Mouse (Mus musculus) CH12.LX (cell line): ENCODE measurements around the gene Tspan14. TPM values are rescaled to one million over a fixed set of nuclear protein-coding genes. Genes with fewer than 3 reads are reported as not detected.
A peak's percentile ranks its signal among the peaks of the same experiment; 100 is the strongest.

ENCODE experiments used
- DNase-seq: peaks from one replicate; pipeline ENCODE4 v3.0.0-alpha.2; 2013; ENCODE audit errors: extremely low read depth
- H3K27ac ChIP-seq: 2 replicates; pipeline ENCODE4 v1.5.1; 2012; ENCODE audit warnings: low read depth, mild to moderate bottlenecking, control low read depth, moderate library complexity; ENCODE audit not compliant: insufficient read depth
- H3K27me3 ChIP-seq: replicated peaks from 2 replicates; pipeline ENCODE3; 2012; ENCODE audit warnings: inconsistent platforms
- H3K36me3 ChIP-seq, 2 experiments: replicated peaks in 1 of 2; 2 replicates each; pipeline versions ENCODE3 to v1.6.1; 2012; ENCODE audit warnings: inconsistent platforms in 1 of 2, low read length in 1 of 2, mild to moderate bottlenecking in 1 of 2, mixed read lengths in 1 of 2, moderate library complexity in 1 of 2; ENCODE audit not compliant: control insufficient read depth in 1 of 2, insufficient read depth in 1 of 2
- H3K4me1 ChIP-seq, 2 experiments: 2 replicates each; pipeline ENCODE4 v1.6.1; 2012; ENCODE audit warnings: inconsistent platforms in 1 of 2, moderate library complexity in 1 of 2; ENCODE audit not compliant: insufficient read depth in 2 of 2, control insufficient read depth in 1 of 2
- H3K4me2 ChIP-seq: 2 replicates; pipeline ENCODE4 v1.6.1; 2012; ENCODE audit warnings: low read depth, mild to moderate bottlenecking, control low read depth; ENCODE audit not compliant: poor library complexity, insufficient read depth, severe bottlenecking
- H3K4me3 ChIP-seq, 3 experiments: fragments of 150-350 bp in 1 of 3; sonication (generic) in 1 of 3; replicated peaks in 1 of 3; 2 replicates each; pipeline versions ENCODE3 to v1.5.1; 2011 to 2012; ENCODE audit warnings: low read depth in 2 of 3, low read length in 2 of 3, mild to moderate bottlenecking in 2 of 3, moderate library complexity in 2 of 3, control low read depth in 1 of 3, improper control_type of control experiment in 1 of 3, inconsistent platforms in 1 of 3, mixed read lengths in 1 of 3; ENCODE audit not compliant: poor library complexity in 1 of 3
- H3K79me2 ChIP-seq: replicated peaks from 2 replicates; pipeline ENCODE4 v1.6.1; 2012; ENCODE audit warnings: mild to moderate bottlenecking, moderate library complexity; ENCODE audit not compliant: control insufficient read depth, poor library complexity, insufficient read depth, severe bottlenecking; ENCODE audit errors: extremely low read depth
- H3K9ac ChIP-seq: 2 replicates; pipeline ENCODE4 v1.6.1; 2012; ENCODE audit warnings: low read depth, mild to moderate bottlenecking, control low read depth, moderate library complexity; ENCODE audit not compliant: insufficient read depth
- H3K9me3 ChIP-seq: replicated peaks from 2 replicates; pipeline ENCODE3; 2012; ENCODE audit warnings: low read length, inconsistent platforms, mixed read lengths
- BHLHE40 ChIP-seq: IDR thresholded peaks from 2 replicates; pipeline ENCODE4 v1.6.1; 2011; ENCODE audit warnings: mild to moderate bottlenecking, low read depth, low read length, improper control_type of control experiment
- CHD2 ChIP-seq: IDR thresholded peaks from 2 replicates; pipeline ENCODE4 v1.6.1; 2011; ENCODE audit warnings: low read length, improper control_type of control experiment
- CTCF ChIP-seq, 2 experiments: IDR thresholded peaks in 1 of 2; conservative IDR thresholded peaks in 1 of 2; 2 replicates each; pipeline ENCODE4 v1.5.1; 2011 to 2012; ENCODE audit warnings: low read depth in 2 of 2, low read length in 2 of 2, improper control_type of control experiment in 1 of 2, inconsistent platforms in 1 of 2, mild to moderate bottlenecking in 1 of 2, moderate library complexity in 1 of 2
- E2F4 ChIP-seq: IDR thresholded peaks from 2 replicates; pipeline ENCODE4 v1.6.1; 2011; ENCODE audit warnings: low read depth, low read length, improper control_type of control experiment; ENCODE audit not compliant: insufficient replicate concordance
- EP300 ChIP-seq: IDR thresholded peaks from 2 replicates; pipeline ENCODE4 v1.6.1; 2011; ENCODE audit warnings: low read length, improper control_type of control experiment
- ETS1 ChIP-seq: conservative IDR thresholded peaks from 2 replicates; pipeline ENCODE4 v1.6.1; 2012; ENCODE audit warnings: low read depth, mild to moderate bottlenecking, inconsistent platforms, low read length, improper control_type of control experiment, moderate library complexity
- IRF4 ChIP-seq: IDR thresholded peaks from 2 replicates; pipeline ENCODE4 v1.6.1; 2014; ENCODE audit warnings: low read depth, mild to moderate bottlenecking, inconsistent platforms, low read length, improper control_type of control experiment
- JUN ChIP-seq: IDR thresholded peaks from 2 replicates; pipeline ENCODE4 v1.6.1; 2011; ENCODE audit warnings: low read depth, mild to moderate bottlenecking, low read length, improper control_type of control experiment, moderate library complexity; ENCODE audit not compliant: insufficient read depth
- KAT2A ChIP-seq: IDR thresholded peaks from 2 replicates; pipeline ENCODE4 v1.6.1; 2012; ENCODE audit warnings: low read length, improper control_type of control experiment, inconsistent platforms; ENCODE audit not compliant: insufficient replicate concordance
- MAFK ChIP-seq: IDR thresholded peaks from 2 replicates; pipeline ENCODE4 v1.6.1; 2011; ENCODE audit warnings: low read length, improper control_type of control experiment; ENCODE audit not compliant: insufficient replicate concordance
- MAX ChIP-seq: IDR thresholded peaks from 2 replicates; pipeline ENCODE4 v1.6.1; 2011; ENCODE audit warnings: low read length, improper control_type of control experiment
- MAZ ChIP-seq: IDR thresholded peaks from 2 replicates; pipeline ENCODE4 v1.6.1; 2012; ENCODE audit warnings: low read depth, mild to moderate bottlenecking, inconsistent platforms, low read length, improper control_type of control experiment, moderate library complexity
- MEF2A ChIP-seq: IDR thresholded peaks from 2 replicates; pipeline ENCODE4 v1.6.1; 2014; ENCODE audit warnings: low read depth, mild to moderate bottlenecking, inconsistent platforms, low read length, improper control_type of control experiment, borderline replicate concordance
- MYC ChIP-seq: IDR thresholded peaks from 2 replicates; pipeline ENCODE4 v1.6.1; 2011; ENCODE audit warnings: low read depth, mild to moderate bottlenecking, improper control_type of control experiment, low read length
- NELFE ChIP-seq: IDR thresholded peaks from 2 replicates; pipeline ENCODE4 v1.6.1; 2011; ENCODE audit warnings: low read depth, low read length, improper control_type of control experiment
- NRF1 ChIP-seq: IDR thresholded peaks from 2 replicates; pipeline ENCODE4 v1.6.1; 2014; ENCODE audit warnings: low read depth, mild to moderate bottlenecking, inconsistent platforms, low read length, improper control_type of control experiment, moderate library complexity
- PAX5 ChIP-seq: IDR thresholded peaks from 2 replicates; pipeline ENCODE4 v1.6.1; 2012; ENCODE audit warnings: low read length, inconsistent platforms, mixed read lengths
- POLR2A ChIP-seq: IDR thresholded peaks from 2 replicates; pipeline ENCODE4 v1.6.1; 2011; ENCODE audit warnings: low read depth, mild to moderate bottlenecking, improper control_type of control experiment, low read length
- RCOR1 ChIP-seq: conservative IDR thresholded peaks from 2 replicates; pipeline ENCODE4 v1.6.1; 2012; ENCODE audit warnings: low read depth, mild to moderate bottlenecking, inconsistent platforms, low read length, improper control_type of control experiment
- SIN3A ChIP-seq: IDR thresholded peaks from 2 replicates; pipeline ENCODE4 v1.6.1; 2012; ENCODE audit warnings: low read length, improper control_type of control experiment, inconsistent platforms
- TCF12 ChIP-seq: IDR thresholded peaks from 2 replicates; pipeline ENCODE4 v1.6.1; 2014; ENCODE audit warnings: low read depth, mild to moderate bottlenecking, inconsistent platforms, low read length, improper control_type of control experiment
- USF2 ChIP-seq: conservative IDR thresholded peaks from 2 replicates; pipeline ENCODE4 v1.6.1; 2011; ENCODE audit warnings: low read depth, low read length, improper control_type of control experiment
- ZC3H11A ChIP-seq: IDR thresholded peaks from 2 replicates; pipeline ENCODE4 v1.6.1; 2012; ENCODE audit warnings: low read depth, mild to moderate bottlenecking, inconsistent platforms, low read length, improper control_type of control experiment
- ZMIZ1 ChIP-seq: IDR thresholded peaks from 2 replicates; pipeline ENCODE4 v1.6.1; 2012; ENCODE audit warnings: low read depth, mild to moderate bottlenecking, inconsistent platforms, low read length, improper control_type of control experiment
- dilution Hi-C: fragments of 300-500 bp; cut with MboI; formaldehyde crosslinking; loops from 2 replicates; pipeline ENCODE4 v1.14.3; 2020; ENCODE audit warnings: low sequenced_read_pairs; ENCODE audit not compliant: extremely low pct_unique_long_range_greater_than_20kb, extremely low pct_ligation_motif_present
- in situ Hi-C: fragments of 300-500 bp; cut with MboI; formaldehyde crosslinking; loops from 3 replicates; pipeline ENCODE4 v1.14.3; 2019; ENCODE audit warnings: low sequenced_read_pairs, low pct_ligation_motif_present, low pct_unique_long_range_greater_than_20kb, mixed read lengths
- polyA plus RNA-seq: library from polyadenylated mRNA; unstranded; fragments of >175 nt; gene quantifications from 2 replicates; pipeline ENCODE4 v1.2.1, GENCODE M21; 2012; ENCODE audit warnings: low read depth; ENCODE audit not compliant: insufficient read length
- total RNA-seq, 2 experiments: library from RNA; depleted of rRNA; stranded (reverse); fragments of 300-350 nt in 1 of 2; fragments of >200 nt in 1 of 2; gene quantifications; 2 replicates each; pipeline ENCODE4 v1.2.3; 2012 to 2014

Gene Tspan14
- total and polyA plus RNA-seq, 3 experiments: 11.6 to 19.1 (median 14.9) TPM

DNA sequence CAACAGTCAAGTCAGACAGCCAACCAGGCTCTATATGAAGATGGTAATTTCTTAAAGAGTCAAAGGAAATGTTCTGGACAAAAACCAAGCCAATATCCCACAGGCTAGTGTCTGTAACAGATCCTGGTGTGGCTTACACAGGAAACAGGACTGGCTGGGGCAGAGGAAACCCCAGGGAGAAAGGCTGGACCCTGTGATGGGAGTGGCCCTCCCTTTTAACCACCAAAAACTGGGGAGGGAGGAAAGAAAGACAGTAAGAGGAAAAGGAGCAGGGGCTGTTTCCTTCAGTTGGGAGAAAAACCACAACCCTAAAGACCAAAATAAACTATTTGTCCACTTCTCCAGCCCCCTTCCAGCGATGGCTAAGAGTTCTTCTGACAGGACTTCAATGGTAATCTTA is 11.5 kb downstream of the Tspan14 start:
- H3K4me2 ChIP-seq: no peak overlapping the region
- in situ Hi-C loops: no loop called here
- H3K36me3 ChIP-seq: peaks cover 0 to 2% of the 10 kb centered on the region in 2 experiments
- H3K27me3 ChIP-seq: no peaks in the 10 kb centered on the region
- no peak overlapping the region for H3K4me3 ChIP-seq
- no peak for TF ChIP-seq MYC
- TF ChIP-seq NELFE: no peak
- no peak for TF ChIP-seq USF2
- TF ChIP-seq MAFK: no peak
- TF ChIP-seq KAT2A: no peak
- TF ChIP-seq POLR2A: no peak
- no peak for TF ChIP-seq PAX5
- no peak for TF ChIP-seq ZC3H11A
- no peak for TF ChIP-seq MAX
- no peak for TF ChIP-seq ZMIZ1
- no peak for TF ChIP-seq E2F4
- no peak for TF ChIP-seq NRF1
- no peak for TF ChIP-seq MEF2A
- TF ChIP-seq JUN: no peak
- TF ChIP-seq SIN3A: no peak
- H3K79me2 ChIP-seq: peaks cover 44% of the 10 kb centered on the region
- no peak overlapping the region for H3K9ac ChIP-seq
- no peaks in the 10 kb centered on the region for H3K9me3 ChIP-seq
- no peak overlapping the region for H3K27ac ChIP-seq
- no peak for DNase-seq
- dilution Hi-C loops: no loop called here
- peaks cover 51 to 100% of the 10 kb centered on the region in 2 experiments for H3K4me1 ChIP-seq

- peak overlapping the region; percentile 79 for H3K4me2 ChIP-seq
- no peak overlapping the region for H3K9ac ChIP-seq
- peak; percentile 74 for TF ChIP-seq ETS1
- TF ChIP-seq POLR2A: no peak
- no peak for TF ChIP-seq CTCF (conservative IDR thresholded peaks at IDR 0.05 in 1 of 2, IDR thresholded peaks at IDR 0.05 in 1 of 2; ENCODE audit: low read depth in 2 of 2, low read length in 2 of 2)
- TF ChIP-seq IRF4: 0 out of 2 replicates have a peak, but pooled peaks have one; percentile 5
- TF ChIP-seq EP300: peak; percentile 50
- TF ChIP-seq MEF2A: peak; percentile 80; the same call in 1 of the 2 replicates
- no peak for TF ChIP-seq CHD2
- TF ChIP-seq MAZ: peak; percentile 25; the same call in 1 of the 2 replicates
- TF ChIP-seq MAX: no peak
- peak; percentile 85 for TF ChIP-seq TCF12
- TF ChIP-seq SIN3A: peak; percentile 57; the same call in 1 of the 2 replicates
- peak; percentile 27; the same call in 1 of the 2 replicates for TF ChIP-seq BHLHE40
- no peak for TF ChIP-seq JUN
- 0 out of 2 replicates have a peak, but pooled peaks have one; percentile 7 for TF ChIP-seq RCOR1
- H3K79me2 ChIP-seq: peaks cover 45% of the 10 kb centered on the region
- no peaks in the 10 kb centered on the region for H3K9me3 ChIP-seq
- H3K4me3 ChIP-seq: no peak overlapping the region
- H3K4me1 ChIP-seq: peaks cover 45 to 97% of the 10 kb centered on the region in 2 experiments
- in situ Hi-C loops: no loop called here
- peak overlapping the region; percentile 69 for H3K27ac ChIP-seq
- dilution Hi-C loops: no loop called here
- DNase-seq: no peak
- no peaks in the 10 kb centered on the region for H3K27me3 ChIP-seq
- H3K36me3 ChIP-seq: peaks cover 0 to 2% of the 10 kb centered on the region in 2 experiments
Measured at GRCm38 (mm10) chr14:40953381-40953780, 13.2 kb downstream of the Tspan14 start.
